Mouse (Mus musculus) regulatory T cell (primary cell): ENCODE data around the gene Arl15.

ENCODE experiments used
- in situ Hi-C: fragments of 300-600 bp; cut with MboI, MseI; formaldehyde crosslinking; loops from one replicate; pipeline ENCODE4 v1.15.1; 2025; ENCODE audit warnings: high pct_unique_total_duplicates

The Arl15 gene

DNA sequence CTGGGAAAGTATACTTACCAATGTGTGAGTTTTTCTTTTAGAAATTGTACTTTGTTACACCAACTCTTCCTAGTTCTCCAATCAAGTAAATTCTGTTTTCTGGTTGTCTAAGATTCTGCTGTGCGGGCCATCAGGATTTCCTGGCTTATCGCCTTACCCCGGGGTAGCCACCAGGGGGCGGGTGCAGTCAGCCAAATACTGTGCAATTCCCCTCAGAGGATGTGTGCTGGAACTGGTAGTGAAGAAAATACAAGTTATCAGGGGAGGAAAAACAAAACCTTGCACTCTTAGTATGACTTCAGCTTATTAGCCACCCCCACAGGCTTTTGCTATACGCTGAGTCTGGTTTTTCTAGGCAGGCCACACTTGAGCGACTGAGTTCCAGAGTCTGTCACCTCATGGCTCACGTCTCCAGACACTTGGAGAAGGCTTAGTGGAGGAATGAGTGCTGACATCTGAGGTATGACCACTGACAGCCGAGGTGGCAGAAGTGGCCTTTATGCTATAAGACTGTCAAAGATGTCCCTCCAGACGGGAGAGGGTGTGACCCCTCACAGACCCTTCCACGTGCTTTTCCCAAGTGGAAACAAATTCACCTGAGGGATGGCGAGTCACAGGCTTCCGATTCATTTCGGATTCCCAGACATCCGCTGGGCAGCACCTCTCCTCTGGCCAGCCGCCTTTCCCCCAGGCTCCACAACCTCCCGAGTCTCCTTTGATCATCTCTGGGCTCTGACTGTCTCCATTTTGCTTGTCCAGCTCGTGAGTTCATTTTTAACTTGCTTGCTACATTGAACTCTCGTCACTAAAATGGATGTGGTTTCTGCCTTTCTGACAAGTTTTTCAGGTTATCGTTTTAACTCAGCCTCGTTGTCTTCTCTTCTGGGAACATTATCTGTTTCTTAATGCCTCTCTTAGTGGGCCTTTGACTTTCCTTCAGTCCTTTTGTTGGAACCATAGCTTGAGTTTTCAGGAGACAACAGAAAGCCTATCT lies 75.2 kb downstream of the Arl15 start:
- in situ Hi-C loops = loop anchor here (10.0 kb wide), 1 partner anchor 235 kb away; no protein-coding TSS in a partner anchor

DNA sequence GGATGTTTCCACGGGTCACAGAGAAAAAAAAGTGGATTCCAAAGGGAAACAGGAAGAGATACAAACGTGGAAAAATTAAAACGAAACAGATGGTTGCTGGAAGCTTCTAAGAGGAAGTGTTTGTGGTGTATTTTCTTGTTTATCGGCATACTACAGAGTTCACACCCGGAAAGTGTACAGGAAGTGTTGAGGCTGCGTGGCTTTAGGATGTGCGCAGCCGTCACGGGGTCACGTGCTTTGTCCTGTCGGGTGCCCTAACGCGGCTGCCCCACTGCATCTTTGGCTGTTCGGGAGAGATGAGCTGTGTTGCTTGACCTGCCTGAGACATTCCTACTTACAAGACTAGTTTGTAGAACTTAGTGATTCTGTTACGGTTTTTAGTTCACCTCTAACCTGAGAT lies 76.1 kb downstream of the Arl15 start:
- in situ Hi-C loops = no loop called here

DNA sequence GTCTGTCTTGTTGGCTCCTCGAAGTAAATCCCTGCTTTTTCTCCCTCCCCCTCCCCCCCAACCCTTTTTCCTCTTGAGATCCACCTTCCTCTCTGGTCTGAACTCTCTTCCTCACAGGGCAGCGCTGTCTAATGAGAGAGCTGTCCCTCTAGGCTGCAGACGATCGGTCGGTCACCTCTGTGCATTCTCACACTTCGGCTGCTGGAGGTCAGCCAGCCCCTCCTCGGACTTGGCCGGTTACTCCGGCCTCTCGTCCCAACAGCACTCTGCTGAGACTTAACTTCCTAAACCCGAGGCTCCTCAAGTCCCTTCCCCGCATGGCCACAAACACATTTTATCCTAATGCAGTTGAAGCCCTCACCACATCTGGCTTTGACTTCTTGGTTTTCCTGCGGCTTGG lies 77.5 kb downstream of the Arl15 start:
- in situ Hi-C loops = no loop called here

DNA sequence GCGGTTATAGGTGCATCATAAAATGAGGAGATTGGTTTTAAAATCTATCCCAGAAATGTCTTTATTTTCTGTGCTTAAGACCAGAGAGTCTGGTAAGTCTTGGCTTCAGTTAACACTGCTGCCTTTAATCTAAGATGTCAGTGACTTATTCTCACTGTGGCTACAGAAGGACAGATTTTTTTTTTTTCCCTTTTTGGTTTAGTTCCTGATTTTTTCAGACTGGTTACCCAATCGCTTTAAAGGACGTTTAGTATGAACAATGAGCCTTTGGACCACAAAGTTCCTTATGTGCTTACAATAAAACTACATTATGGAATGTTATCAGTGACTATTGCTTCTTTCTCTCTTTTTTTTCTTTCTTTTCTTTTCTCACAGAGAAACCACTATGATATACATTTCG lies 81.4 kb downstream of the Arl15 start:
- in situ Hi-C loops = loop anchor here (5.0 kb wide), 1 partner anchor 917 kb away; no protein-coding TSS in a partner anchor

DNA sequence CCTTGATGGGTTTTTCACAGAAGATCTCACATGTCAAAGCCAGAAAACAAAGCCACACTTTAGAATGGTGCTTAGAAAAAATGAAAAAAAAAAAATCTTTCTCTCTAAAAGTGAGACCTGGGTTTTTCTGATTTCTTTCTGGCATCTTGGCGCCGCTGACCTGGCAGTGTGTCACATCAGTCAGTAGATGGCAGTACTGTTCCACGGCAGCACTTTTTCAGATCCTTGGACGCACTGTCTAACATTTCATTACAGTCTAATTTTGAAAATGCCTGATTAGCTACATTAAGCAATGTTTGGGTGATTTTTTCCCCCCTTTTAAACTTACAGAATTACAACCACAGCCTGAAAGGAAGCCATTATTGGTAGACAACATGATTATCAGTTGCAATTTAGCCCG lies 83.1 kb downstream of the Arl15 start:
- in situ Hi-C loops = loop anchor here (5.0 kb wide), 1 partner anchor 915 kb away; no protein-coding TSS in a partner anchor

DNA sequence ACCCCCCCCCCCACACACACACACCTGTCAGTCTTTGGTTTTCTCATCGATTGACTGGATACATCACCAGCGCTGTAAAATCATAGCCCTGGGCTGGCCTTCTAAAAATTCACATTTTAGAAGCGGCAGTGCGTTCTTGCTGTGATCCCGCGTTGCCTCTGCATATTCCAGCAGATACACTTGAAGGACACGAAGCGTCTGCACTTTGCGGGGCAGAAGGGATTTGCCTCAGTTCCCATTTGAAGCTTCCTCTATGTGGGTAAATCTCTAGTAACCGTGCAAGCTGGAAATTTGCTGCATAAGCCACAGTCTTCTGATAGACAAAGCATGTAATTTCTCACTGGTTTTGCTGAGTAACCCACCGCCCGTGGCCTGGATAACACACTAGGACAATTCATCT lies 84.3 kb downstream of the Arl15 start:
- in situ Hi-C loops = loop anchor here (5.0 kb wide), 1 partner anchor 914 kb away; no protein-coding TSS in a partner anchor

DNA sequence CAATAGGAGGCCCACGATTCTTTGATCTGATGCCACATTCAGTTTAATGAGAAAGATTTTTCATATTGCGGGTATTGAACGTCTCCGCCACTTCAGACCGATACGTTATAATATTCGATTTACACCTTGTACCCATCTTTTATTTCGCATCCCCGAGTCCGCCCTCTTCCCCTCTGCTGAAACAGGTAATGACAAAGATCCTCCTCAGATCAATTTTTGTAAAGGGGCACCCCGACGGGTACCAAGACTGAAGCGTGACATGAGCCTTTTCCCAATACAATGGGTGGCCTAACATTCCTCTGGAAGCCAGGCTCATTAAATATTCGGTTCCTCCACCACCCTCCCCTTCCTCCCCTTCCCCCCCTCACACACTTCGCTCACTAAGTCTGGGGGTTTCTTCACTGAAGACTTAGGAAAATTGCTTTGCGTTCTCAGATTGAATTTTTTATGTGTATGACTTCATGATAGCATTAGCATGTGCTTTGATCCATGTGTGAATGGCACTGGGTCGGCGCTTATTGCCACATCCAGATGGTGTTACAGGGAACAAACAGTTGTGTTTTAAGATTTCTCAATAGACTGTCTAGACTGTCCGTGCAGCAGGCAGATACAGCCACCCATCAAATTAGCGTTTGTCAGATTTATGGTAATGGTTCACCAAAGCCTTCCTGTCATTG lies 85.5 kb downstream of the Arl15 start:
- in situ Hi-C loops = loop anchor here (5.0 kb wide), 1 partner anchor 913 kb away; no protein-coding TSS in a partner anchor

DNA sequence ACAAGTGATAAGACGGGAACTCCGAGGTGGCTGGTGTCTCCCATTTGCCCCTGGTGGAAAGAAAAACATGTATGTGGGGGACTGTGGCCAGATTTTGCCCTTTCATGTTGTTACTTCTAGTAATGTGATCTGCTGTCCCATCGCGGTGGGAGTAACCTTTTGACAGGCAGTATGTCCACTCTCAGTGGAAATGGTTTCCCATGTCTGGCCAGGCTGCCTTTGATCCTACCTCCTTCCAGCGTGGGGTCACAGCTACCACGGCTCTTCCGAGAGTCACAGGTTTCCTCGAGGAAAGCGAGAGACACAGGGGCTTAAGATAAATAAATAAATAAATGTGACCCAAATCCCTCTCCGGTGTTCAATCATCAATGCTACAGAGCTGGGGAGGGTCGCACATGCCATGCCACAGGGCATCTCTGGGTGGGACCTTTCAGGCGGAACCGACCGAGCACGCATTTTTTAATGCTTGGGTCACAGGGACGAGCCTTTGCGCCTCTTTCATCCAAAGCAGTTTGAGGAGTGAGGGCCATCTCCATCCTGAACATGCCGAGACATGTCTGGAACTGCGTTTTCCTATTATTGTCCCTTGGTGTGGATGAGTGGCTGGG lies 86.4 kb downstream of the Arl15 start:
- in situ Hi-C loops = no loop called here

DNA sequence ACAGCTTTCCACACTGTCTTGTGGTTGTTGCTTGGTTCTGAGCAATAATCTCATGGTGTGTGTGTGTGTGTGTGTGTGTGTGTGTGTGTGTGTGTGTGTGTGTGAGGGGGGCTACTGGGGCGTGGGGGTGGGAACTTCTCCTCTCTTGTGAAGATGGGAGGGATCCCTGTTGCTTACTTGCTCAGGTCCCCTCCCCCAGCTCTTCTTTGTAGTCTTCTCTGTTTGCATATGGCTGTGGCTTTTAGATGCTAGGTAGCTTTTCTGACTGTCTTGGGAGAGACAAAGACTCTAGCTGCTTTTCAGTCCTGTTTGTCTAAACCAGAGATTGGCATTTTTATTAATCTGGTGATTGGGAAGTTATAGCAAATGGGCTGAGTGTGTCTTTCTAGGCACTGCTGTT lies 88.7 kb downstream of the Arl15 start:
- in situ Hi-C loops = no loop called here

DNA sequence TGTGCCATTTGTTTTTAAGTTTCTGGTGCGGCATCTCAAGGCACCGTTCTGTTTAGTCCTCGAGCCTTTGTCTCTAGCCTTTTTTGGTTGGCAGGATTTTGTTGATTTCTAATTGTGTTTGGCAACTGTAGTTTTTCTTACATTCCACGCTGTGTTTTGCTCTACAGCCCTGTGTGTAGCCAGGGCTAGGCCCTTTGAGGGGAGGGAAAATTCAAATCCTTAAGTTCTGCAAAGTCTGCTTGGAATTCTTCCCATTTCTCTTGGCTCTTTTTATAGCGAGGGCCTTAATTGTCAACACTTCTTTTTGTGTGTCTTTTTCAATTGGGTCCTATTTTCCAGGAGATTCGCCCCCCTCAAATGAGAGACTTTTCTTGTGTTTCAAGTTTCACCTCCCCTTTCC lies 92.8 kb downstream of the Arl15 start:
- in situ Hi-C loops = no loop called here

DNA sequence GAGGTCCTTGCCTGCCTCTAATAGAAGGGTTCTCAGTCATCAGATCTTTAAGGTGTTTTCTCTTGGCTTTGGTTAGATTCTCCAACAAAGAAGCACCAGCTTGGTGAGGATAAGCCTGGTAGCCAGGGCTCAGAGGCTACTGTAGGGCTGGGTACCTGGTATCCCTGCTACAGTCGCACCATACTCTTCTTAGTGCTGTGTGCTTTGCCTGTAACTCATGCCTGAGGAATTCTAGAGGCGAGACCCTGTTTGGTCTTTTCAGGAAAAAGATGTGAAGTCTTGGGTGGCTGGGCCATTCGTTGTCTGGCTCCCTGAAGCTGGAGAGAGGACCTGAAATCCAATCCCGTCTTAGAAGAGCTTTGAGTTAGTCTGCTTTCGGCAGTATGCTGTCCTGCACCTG lies 93.8 kb downstream of the Arl15 start:
- in situ Hi-C loops = no loop called here

DNA sequence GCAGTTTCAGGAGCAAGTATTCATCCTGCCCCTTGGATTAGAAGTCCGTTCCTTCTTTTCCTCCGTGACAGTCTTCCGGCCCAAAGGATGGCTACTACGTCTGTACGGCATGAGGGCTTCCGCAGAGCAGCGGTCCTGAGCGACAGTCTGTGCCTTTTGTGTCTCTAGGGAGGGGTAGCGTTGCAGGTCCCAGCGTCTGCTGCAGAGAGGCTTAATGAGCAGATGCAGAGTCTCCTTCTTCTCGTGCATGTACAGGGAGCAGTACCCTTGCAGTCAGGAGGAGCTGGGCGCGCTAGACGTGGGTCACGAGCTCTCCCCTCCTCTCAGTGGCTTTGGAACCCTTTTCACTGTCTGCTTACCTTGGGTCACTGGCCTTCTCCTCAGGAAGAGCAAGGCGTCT lies 94.4 kb downstream of the Arl15 start:
- in situ Hi-C loops = no loop called here

DNA sequence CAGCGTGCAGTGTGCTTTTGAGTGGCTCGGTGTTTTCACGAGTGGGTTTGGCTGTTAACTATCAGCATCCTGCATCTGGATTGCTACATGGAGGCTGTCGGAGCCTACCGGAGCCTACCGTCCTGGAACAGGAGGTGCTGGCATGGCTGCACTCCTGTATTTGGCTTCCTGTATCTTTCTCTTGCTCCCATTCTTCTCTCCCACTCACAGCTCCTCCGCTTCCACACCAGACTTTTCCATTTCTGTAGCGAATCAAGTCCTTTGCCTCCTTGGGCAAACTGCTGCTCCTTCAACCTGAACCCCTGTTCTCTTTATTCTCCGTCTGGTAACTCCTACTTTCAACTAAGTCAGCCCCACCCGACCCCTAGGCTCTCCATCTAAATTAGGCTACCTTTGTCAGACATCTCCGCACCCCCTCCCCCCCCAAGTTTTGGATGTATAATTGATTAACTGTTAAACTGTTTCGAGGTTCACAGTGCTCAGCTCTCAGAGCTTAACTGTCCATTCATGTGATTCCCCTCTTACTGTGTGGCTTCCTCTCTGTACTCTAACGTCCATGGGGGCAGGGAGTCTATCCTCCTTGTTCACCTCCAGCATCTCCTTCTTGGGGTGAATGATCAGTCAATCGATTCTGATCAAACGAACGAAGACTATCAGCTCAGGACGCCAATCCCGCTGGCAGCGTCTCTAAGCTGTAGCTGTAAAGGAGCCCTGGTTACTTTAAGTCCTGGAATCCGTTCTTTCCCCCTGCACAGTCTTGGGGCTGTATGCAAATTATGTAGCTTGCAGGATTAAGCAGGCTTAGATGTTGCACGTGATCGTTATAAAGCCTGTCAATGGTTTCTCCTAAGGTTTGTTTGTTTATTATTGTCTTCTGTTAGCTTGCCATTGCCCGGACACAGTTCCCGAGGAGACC lies 95.1 kb downstream of the Arl15 start:
- in situ Hi-C loops = no loop called here

DNA sequence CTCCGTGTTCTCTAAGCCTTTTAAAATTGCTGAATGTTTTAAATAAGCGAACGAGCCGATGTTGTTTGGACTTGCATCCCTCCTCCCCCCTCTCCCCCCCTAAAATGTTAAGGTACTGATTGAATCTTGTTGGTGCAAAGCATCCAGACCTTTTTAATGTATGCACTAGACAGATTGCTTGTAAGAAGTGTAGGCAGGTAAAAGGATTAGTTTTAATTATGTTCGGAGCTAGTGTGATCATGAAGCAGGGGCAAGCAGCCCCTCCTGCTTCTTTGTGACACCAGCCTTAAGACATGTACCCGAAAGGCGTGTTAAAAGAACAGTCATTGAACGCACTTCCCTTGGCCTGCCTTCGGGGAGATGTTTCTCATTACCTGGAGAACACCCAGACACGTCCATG lies 102.4 kb downstream of the Arl15 start:
- in situ Hi-C loops = no loop called here

DNA sequence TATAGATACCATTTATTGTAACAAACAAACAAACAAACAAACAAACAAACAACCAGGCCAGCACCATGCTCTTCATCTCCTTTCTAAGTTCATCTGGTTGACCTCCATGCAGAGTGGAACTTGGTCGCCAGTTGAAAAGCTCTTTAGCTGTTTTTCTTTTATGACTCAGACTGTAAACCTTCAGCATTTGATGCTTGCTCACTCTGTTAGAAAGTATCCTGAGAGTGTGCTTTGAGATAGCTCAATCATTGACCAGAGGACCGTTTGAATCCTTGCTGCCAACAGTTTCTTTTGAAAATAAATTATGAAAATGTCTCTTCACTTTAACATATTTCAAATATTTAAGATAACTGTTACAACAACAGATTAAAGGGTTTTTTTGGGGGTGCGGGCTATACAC lies 103.2 kb downstream of the Arl15 start:
- in situ Hi-C loops = no loop called here

DNA sequence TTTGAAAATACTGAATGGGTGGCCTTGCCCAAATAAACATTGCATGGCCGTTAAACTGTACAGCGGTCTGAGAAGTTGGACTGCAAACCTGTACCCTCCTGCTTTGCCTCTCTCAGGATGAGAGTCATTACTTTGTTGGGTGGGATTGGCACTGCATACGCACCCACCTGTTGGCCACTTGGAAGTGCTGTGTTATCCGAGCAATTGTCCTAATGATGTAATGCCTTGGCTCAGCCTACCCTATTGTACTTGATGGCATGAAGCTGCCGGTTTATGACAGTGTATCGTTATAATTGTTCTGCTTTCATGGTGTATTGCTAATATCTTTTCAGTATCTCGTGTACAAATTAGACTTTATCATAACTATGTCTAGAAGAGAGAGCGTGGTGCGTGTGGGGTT lies 103.6 kb downstream of the Arl15 start:
- in situ Hi-C loops = no loop called here

DNA sequence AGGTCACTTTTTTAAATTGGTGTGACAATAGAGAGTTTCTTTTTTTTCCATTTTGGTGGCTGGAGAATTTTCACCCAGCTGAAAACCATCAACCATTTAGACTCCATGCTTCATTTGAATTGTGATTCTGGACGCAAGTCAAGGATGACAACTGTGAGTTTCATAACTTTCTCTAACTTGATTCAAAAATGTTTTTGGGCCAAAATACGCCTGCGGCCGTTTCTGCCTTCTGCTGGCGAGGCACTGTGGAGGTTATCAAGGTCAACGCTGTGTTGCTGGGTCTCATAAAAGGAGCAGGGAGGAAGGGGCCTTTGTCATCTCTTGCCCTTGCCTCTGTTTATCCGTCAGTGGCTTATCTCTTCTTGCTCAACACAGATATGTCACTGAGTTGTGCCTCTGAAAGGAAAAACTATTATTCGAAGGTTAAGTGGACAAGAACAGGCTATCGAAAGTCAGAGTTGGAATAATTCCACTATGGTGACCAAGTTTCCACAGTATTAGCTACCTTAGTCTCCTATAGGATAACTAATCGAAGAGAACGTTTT lies 106.8 kb downstream of the Arl15 start:
- in situ Hi-C loops = no loop called here

DNA sequence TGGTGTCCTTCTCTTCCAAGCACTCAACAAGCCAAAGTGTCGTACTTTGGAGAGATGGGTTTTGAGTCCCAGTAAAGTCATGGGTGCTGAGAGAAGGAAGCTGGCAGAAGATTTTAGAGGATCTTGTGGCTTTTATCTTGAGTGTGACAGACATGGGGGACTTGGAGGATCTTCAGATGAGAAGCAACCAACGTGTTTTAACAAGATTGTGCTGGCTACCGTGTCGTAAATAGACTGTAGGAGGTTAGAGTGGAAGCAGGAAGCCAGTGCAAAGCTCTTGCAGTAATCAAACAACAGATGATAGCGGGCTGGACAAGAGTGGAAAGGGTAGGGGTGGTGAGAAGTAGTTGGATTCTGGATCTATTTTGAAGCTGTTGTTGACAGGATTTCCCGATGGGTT lies 109.0 kb downstream of the Arl15 start:
- in situ Hi-C loops = no loop called here

DNA sequence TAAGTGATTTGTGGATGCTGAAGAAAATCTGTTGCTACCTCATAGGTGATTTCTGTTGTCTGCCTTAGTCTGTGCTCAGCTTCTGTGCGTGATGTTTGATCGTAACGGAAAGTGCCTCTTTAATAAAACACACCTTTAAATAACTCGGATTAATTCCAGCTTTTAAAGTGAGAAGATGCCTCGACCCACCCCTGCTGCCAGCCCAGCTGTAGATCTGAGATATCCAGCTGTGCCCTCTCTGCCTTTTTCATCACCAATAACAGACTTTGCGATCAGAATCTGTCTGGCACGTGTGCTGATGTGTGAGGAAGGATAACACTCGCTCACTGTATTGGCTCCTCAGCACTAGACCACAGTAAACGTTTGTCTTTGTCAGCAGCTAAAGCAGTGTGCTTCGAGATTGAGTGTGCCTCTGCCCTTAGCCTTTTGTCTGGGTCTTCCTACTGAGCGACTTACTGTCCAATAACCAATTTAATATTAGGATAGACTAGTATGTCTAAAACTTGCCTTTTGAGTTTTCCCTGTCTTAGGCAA lies 117.7 kb downstream of the Arl15 start:
- in situ Hi-C loops = no loop called here

DNA sequence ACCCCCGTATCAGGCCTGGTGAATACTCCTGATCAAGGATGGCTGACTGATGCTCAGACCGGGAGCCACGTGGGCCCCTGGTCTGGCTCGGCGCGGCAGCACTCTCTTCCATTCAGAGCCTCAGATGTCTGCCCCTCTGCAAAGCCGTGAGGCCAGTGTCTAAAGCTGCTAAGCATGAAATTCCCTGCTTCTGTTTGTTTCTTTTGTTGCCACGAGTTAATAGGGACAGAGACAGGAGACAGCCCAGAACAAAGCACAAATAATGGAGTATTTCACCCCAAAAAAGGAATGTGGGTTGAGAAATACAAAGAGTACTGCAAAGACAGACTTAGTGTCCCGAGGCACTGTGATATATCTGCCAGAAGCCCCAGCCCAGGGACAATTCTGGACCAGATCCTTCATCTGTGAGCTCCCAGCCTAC lies 120.3 kb downstream of the Arl15 start:
- in situ Hi-C loops = no loop called here

DNA sequence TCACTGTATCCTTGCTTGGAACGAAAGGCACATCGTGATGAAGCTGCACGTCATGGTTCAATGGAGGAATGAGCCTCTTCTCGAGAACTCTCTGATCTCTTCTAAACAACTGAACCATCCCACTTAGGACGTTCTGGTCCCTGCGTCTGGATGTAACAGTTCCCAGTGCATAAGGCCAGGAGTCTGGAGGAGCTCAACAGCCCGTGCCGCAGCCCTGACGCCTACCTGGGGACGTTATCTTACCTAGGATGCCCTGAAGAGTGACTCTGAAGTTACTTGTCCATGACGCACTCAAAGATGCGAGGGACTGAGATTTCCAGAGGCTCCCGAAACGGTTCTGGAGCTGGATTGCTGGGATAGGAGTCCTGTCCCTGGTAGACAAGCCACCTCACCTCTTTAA lies 121.4 kb downstream of the Arl15 start:
- in situ Hi-C loops = no loop called here
